ENCODE assay signal across 19 mouse cellular contexts in the genomic region with DNA sequence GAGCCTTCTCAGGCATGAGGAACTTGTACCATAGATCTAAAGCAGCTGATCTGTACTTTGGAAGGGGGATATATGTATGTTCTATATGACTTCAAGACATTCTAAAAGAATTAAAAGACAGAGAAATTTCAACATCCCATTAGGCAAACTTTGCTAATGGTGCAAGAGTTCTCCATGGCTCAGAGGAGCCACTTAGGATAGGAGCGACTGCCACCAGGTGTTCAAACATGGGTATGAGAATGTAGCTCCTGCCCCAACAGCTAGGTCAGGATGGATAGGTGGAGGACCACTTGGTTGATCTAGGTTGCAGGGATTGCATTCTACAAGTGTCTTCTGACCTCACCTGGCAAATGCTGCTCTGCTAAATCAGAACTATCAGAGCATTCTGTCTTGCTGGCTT. TPM values are rescaled to one million over a fixed set of nuclear protein-coding genes. Genes with fewer than 3 reads are reported as not detected.
A peak's percentile ranks its signal among the peaks of the same experiment; 100 is the strongest.
DNase-seq lines count a peak whose midpoint lies in the region; ATAC-seq and TF ChIP-seq lines count a peak whose summit lies in the region.
"Had no signal": no experiment of that assay in that cellular context is flagged by ENCODE, and none has a peak within 500 bp of the region (broad histone marks: within the 10 kb centered on the region; RNA-seq: fewer than 3 reads in every experiment).

No protein-coding gene starts in this region.

- H3K9ac ChIP-seq in forebrain, postnatal 0 days, result no peak overlapping the region
- H3K9ac ChIP-seq: midbrain, embryonic 15.5 days; neural tube, embryonic 12.5 days had no signal

- H3K27ac ChIP-seq in forebrain, postnatal 0 days (ENCODE audit: low read depth, low read length), result no peak overlapping the region
- H3K27ac ChIP-seq in forebrain, embryonic 10.5 days, result no peak overlapping the region
- H3K27ac ChIP-seq in left cerebral cortex, adult 2 months, result no peak overlapping the region
- H3K27ac ChIP-seq: macrophage; midbrain, embryonic 15.5 days; neural tube, embryonic 12.5 days had no signal

- no peak overlapping the region for H3K4me2 ChIP-seq in forebrain, postnatal 0 days (ENCODE audit: low read depth)
- H3K4me2 ChIP-seq: midbrain, embryonic 15.5 days; neural tube, embryonic 12.5 days had no signal

- intact Hi-C loops in left cerebral cortex, adult 2 months (cut with DNase I), result no loop called here
- intact Hi-C loops in heart, postnatal 36 days (cut with DNase I), result no loop called here

- 81% methylated on average over 1 of the region's 1 CpGs for WGBS in forebrain, postnatal 0 days
- WGBS in forebrain, embryonic 10.5 days, result 50% methylated on average over 1 of the region's 1 CpGs

- ATAC-seq in forebrain, postnatal 0 days, result no peak
- ATAC-seq: midbrain, embryonic 15.5 days had no signal

- H3K4me1 ChIP-seq in forebrain, postnatal 0 days (ENCODE audit: insufficient read depth), result no peaks in the 10 kb centered on the region
- no peaks in the 10 kb centered on the region for H3K4me1 ChIP-seq in forebrain, embryonic 10.5 days
- H3K4me1 ChIP-seq: midbrain, embryonic 15.5 days; neural tube, embryonic 12.5 days had no signal

- H3K36me3 ChIP-seq in forebrain, postnatal 0 days (ENCODE audit: insufficient read depth), result no peaks in the 10 kb centered on the region
- no peaks in the 10 kb centered on the region for H3K36me3 ChIP-seq in forebrain, embryonic 10.5 days (replicated peaks)
- H3K36me3 ChIP-seq: G1E; midbrain, embryonic 15.5 days; neural tube, embryonic 12.5 days had no signal

- no peaks in the 10 kb centered on the region for H3K27me3 ChIP-seq in forebrain, postnatal 0 days (ENCODE audit: insufficient read depth, low read length)
- H3K27me3 ChIP-seq in forebrain, embryonic 10.5 days (ENCODE audit: poor library complexity, severe bottlenecking), result no peaks in the 10 kb centered on the region
- H3K27me3 ChIP-seq: midbrain, embryonic 15.5 days; neural tube, embryonic 12.5 days had no signal

- TF ChIP-seq CTCF in forebrain, postnatal 0 days (IDR thresholded peaks at IDR 0.05; ENCODE audit: low read depth), result peak; percentile 4; the same call in 1 of the 2 replicates
- TF ChIP-seq CTCF in left cerebral cortex, adult 2 months (IDR thresholded peaks at IDR 0.05), result peak; percentile 6

- no peaks in the 10 kb centered on the region for H3K9me3 ChIP-seq in forebrain, postnatal 0 days (ENCODE audit: low read length)
- H3K9me3 ChIP-seq in forebrain, embryonic 10.5 days, result no peaks in the 10 kb centered on the region
- H3K9me3 ChIP-seq: G1E; midbrain, embryonic 15.5 days; neural tube, embryonic 12.5 days had no signal

- H3K4me3 ChIP-seq in forebrain, postnatal 0 days (ENCODE audit: low read depth, low read length), result no peak overlapping the region
- H3K4me3 ChIP-seq in forebrain, embryonic 10.5 days, result no peak overlapping the region
- no peak overlapping the region for H3K4me3 ChIP-seq in left cerebral cortex, adult 2 months
- H3K4me3 ChIP-seq: erythroblast, embryonic 14.5 days; midbrain, embryonic 15.5 days; neural tube, embryonic 12.5 days had no signal

- no peak for DNase-seq in forebrain, postnatal 0 days
- no peak for DNase-seq in forebrain, embryonic 10.5 days (ENCODE audit: extremely low spot score, low spot score)
- DNase-seq in left cerebral cortex, adult 2 months (ENCODE audit: extremely low spot score in 1 of 2, low spot score in 2 of 2), result no peak
- no peak for DNase-seq in left cerebral cortex, adult 18-20 months (ENCODE audit: low spot score in 2 of 2)
- peak; percentile 19 for DNase-seq in R1 (ENCODE audit: low read depth, low spot score)
- DNase-seq in lung, postnatal 36 days, result peak; percentile 26
- no peak for DNase-seq in B cell, adult 2 months
- DNase-seq in heart, postnatal 36 days, result no peak
- DNase-seq: cerebellum, adult 9-10 months; right cerebral cortex, postnatal 4 days; thymus, postnatal 14 days had no signal

RNA-seq across cellular contexts. Expression of a gene that starts 1.9 kb away (rescaled TPM):
- not detected in 2 replicates for total RNA-seq in forebrain, postnatal 0 days (2014; rRNA removed)
- polyA plus RNA-seq in forebrain, postnatal 0 days (2015; fragmentation: Nextera tagmentation; extraction: Ambion mirVana), result not detected in 2 replicates
- polyA plus RNA-seq in forebrain, embryonic 10.5 days (2016; fragmentation: Nextera tagmentation; extraction: Ambion mirVana), result not detected in 2 replicates
- total RNA-seq in left cerebral cortex, adult 2 months (2021), result not detected
- total RNA-seq in left cerebral cortex, adult 18-20 months (2021), result not detected
- not detected for total RNA-seq in heart, postnatal 36 days (2021)
- total RNA-seq: G1E had no signal
- polyA plus RNA-seq: erythroblast, embryonic 14.5 days; G1E; gonadal fat pad, adult 2 months; midbrain, embryonic 15.5 days; neural tube, embryonic 12.5 days had no signal

RNA-seq across cellular contexts. Expression of a gene that starts 27.0 kb away (rescaled TPM):
- total RNA-seq in forebrain, postnatal 0 days (2014; rRNA removed), result not detected in 2 replicates
- polyA plus RNA-seq in forebrain, postnatal 0 days (2015; fragmentation: Nextera tagmentation; extraction: Ambion mirVana), result not detected in 2 replicates
- not detected in 2 replicates for polyA plus RNA-seq in forebrain, embryonic 10.5 days (2016; fragmentation: Nextera tagmentation; extraction: Ambion mirVana)
- not detected for total RNA-seq in left cerebral cortex, adult 2 months (2021)
- not detected for total RNA-seq in left cerebral cortex, adult 18-20 months (2021)
- total RNA-seq in heart, postnatal 36 days (2021), result not detected
- total RNA-seq: G1E had no signal
- polyA plus RNA-seq: erythroblast, embryonic 14.5 days; G1E; gonadal fat pad, adult 2 months; heart, postnatal 0 days; limb, embryonic 14.5 days; macrophage; midbrain, embryonic 15.5 days; neural tube, embryonic 12.5 days had no signal

RNA-seq across cellular contexts. Expression of a gene that starts 35.2 kb away (rescaled TPM):
- not detected in 2 replicates for total RNA-seq in forebrain, postnatal 0 days (2014; rRNA removed)
- polyA plus RNA-seq in forebrain, postnatal 0 days (2015; fragmentation: Nextera tagmentation; extraction: Ambion mirVana), result not detected in 2 replicates
- not detected in 2 replicates for polyA plus RNA-seq in forebrain, embryonic 10.5 days (2016; fragmentation: Nextera tagmentation; extraction: Ambion mirVana)
- total RNA-seq in left cerebral cortex, adult 2 months (2021), result not detected
- total RNA-seq in left cerebral cortex, adult 18-20 months (2021), result not detected
- not detected for total RNA-seq in heart, postnatal 36 days (2021)
- polyA plus RNA-seq: erythroblast, embryonic 14.5 days; G1E; gonadal fat pad, adult 2 months; heart, postnatal 0 days; limb, embryonic 14.5 days; macrophage; midbrain, embryonic 15.5 days; neural tube, embryonic 12.5 days had no signal

Comparison
In these comparisons a context has a peak if more than half of its experiments do, and no peak if none do; other contexts are left out.
1. DNase-seq: peak in R1 (single experiment) and lung, postnatal 36 days (single experiment); none in forebrain, postnatal 0 days (single experiment), forebrain, embryonic 10.5 days (single experiment), left cerebral cortex, adult 2 months (0 of 2), left cerebral cortex, adult 18-20 months (0 of 2), B cell, adult 2 months (0 of 2) and heart, postnatal 36 days (0 of 2).